Mouse (Mus musculus) liver, adult 2 months (tissue): ENCODE results near the gene Ehd2.

Experiments
- CTCF ChIP-seq: fragments of 200-500 bp; IDR thresholded peaks from 2 replicates; pipeline ENCODE4 v1.5.1; 2011; ENCODE audit warnings: low read depth, low read length, control low read depth
- POLR2A ChIP-seq: fragments of 200-500 bp; IDR thresholded peaks from 2 replicates; pipeline ENCODE4 v1.6.1; 2011; ENCODE audit warnings: low read length, control low read depth; ENCODE audit not compliant: insufficient read depth; ENCODE audit errors: extremely low read depth

GRCm38 (mm10) chr7:15954436-15954835, 12.9 kb downstream of the Ehd2 start:
- TF ChIP-seq POLR2A (no peak), CTCF (no peak)
